Mouse (Mus musculus) left cerebral cortex, adult 2 months (tissue): Measurements from ENCODE around the gene Nat8f1. TPM values are rescaled to one million over a fixed set of nuclear protein-coding genes. Genes with fewer than 3 reads are reported as not detected.

Experiments used
- DNase-seq, 2 experiments: peaks; one replicate each; pipeline ENCODE4 v3.0.0; 2021 to 2022; ENCODE audit warnings: low spot score in 2 of 2, mixed read lengths in 1 of 2; ENCODE audit errors: extremely low spot score in 1 of 2
- H3K27ac ChIP-seq: fragments of 200-600 bp; 2 replicates; pipeline ENCODE4 v1.8.1; 2022
- H3K4me3 ChIP-seq: fragments of 200-600 bp; 2 replicates; pipeline ENCODE4 v1.8.1; 2022
- CTCF ChIP-seq: fragments of 200-600 bp; IDR thresholded peaks from 2 replicates; pipeline ENCODE4 v1.8.1; 2022; ENCODE audit warnings: antibody characterized with exemption, mild to moderate bottlenecking, moderate library complexity
- intact Hi-C: fragments of 180-260 bp; cut with DNase I; formaldehyde crosslinking; loops from one replicate; pipeline ENCODE4 v1.15.1; 2025
- total RNA-seq, 2 experiments: library from RNA; stranded (reverse); gene quantifications; 2 replicates each; pipeline ENCODE4 v1.2.3; 2021

Nat8f1 gene
- total RNA-seq, 2 experiments from 2014 or later: 25.6 to 27.9 TPM

GRCm38 (mm10) chr6:85863840-85864239 is 51.6 kb downstream of the Nat8f1 start:
- Histone ChIP-seq H3K4me3 (no peak overlapping the region), H3K27ac (no peak overlapping the region)
- DNase-seq: no peak
- intact Hi-C loops: no loop called here
- TF ChIP-seq CTCF: no peak

DNA sequence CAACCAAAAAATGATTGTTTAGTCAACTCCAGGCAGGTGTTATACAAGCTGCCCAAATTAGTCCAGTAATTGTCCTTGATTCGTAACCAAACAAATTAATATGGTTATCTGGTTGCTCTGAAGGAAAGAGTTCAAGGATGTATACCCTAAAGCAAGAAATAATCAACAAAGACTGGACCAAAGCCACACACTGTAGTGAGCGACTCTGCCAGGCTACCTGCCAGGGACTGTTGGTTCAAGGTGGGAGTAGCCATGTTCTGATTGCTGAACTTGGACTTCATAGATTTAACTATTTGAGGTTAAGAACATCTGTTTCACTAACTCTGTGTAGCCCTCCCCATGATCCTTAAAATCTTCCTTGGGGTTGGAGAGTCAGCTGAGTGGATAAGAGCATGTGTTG is 52.4 kb downstream of the Nat8f1 start:
- Histone ChIP-seq H3K4me3 (no peak overlapping the region), H3K27ac (no peak overlapping the region)
- no peak for DNase-seq
- intact Hi-C loops: no loop called here
- TF ChIP-seq CTCF: no peak

- DNase-seq: no peak
- no peak overlapping the region for H3K4me3 ChIP-seq
- no peak for TF ChIP-seq CTCF
- H3K27ac ChIP-seq: no peak overlapping the region
- intact Hi-C loops: no loop called here
Observed at GRCm38 (mm10) chr6:85862565-85862964, 52.9 kb downstream of the Nat8f1 start.

GRCm38 (mm10) chr6:85861247-85861646 is 54.2 kb downstream of the Nat8f1 start:
- Histone ChIP-seq H3K27ac (no peak overlapping the region), H3K4me3 (no peak overlapping the region)
- DNase-seq: no peak
- intact Hi-C loops: no loop called here
- no peak for TF ChIP-seq CTCF

Other genes starting within 250 kb of the Nat8f1 start
- 1 to 10 TPM; 3.8 to 4.5 TPM for gene Nat8f7, start 202.5 kb downstream of the Nat8f1 start, total RNA-seq
- 1 to 10 TPM; 4.5 to 5.9 TPM for gene Nat8f3, start 149.9 kb downstream of the Nat8f1 start, total RNA-seq
- 1 to 10 TPM; 2.3 TPM for gene Nat8f6, start 94.7 kb downstream of the Nat8f1 start, total RNA-seq
- 1 to 10 TPM; 3.2 to 8.4 TPM for gene Nat8f5, start 94.7 kb downstream of the Nat8f1 start, total RNA-seq
- gene Nat8, start 83.6 kb downstream of the Nat8f1 start, total RNA-seq: 1 to 10 TPM; 2.8 to 4.4 TPM
- gene Nat8f2, start 46.5 kb downstream of the Nat8f1 start, total RNA-seq: 1 to 10 TPM; 2.1 to 2.7 TPM
- 1 to 10 TPM; 5.3 to 7.4 TPM for gene Nat8f4, start 10.8 kb downstream of the Nat8f1 start, total RNA-seq
- 10 to 100 TPM; 52.3 to 54.3 TPM for gene Tprkb, start 3.8 kb downstream of the Nat8f1 start, total RNA-seq
- 10 to 100 TPM; 78.1 to 88.9 TPM for gene Dusp11, start 46.0 kb upstream of the Nat8f1 start, total RNA-seq
- not detected for gene Figla, start 100.5 kb upstream of the Nat8f1 start, total RNA-seq
- 100 to 1,000 TPM; 222 to 223 TPM for gene Add2, start 113.0 kb upstream of the Nat8f1 start, total RNA-seq